Mouse (Mus musculus) midbrain, embryonic 10.5 days (tissue): Measurements from ENCODE around the gene Hesx1. TPM values are rescaled to one million over a fixed set of nuclear protein-coding genes. Genes with fewer than 3 reads are reported as not detected.

Source experiments
- DNase-seq: peaks from one replicate; pipeline ENCODE4 v3.0.0-alpha.2; 2017; ENCODE audit warnings: low spot score
- H3K27ac ChIP-seq: fragments of 300-500 bp; sonication (generic); replicated peaks from 2 replicates; pipeline ENCODE4 v1.5.1; 2016; ENCODE audit warnings: mild to moderate bottlenecking
- H3K27me3 ChIP-seq: fragments of 300-500 bp; sonication (generic); 2 replicates; pipeline ENCODE4 v1.6.1; 2016; ENCODE audit warnings: low read depth, mild to moderate bottlenecking; ENCODE audit not compliant: poor library complexity, severe bottlenecking
- H3K36me3 ChIP-seq: fragments of 300-500 bp; sonication (generic); 2 replicates; pipeline ENCODE4 v1.6.1; 2016; ENCODE audit warnings: mild to moderate bottlenecking, moderate library complexity
- H3K4me1 ChIP-seq: fragments of 300-500 bp; sonication (generic); 2 replicates; pipeline ENCODE4 v1.6.1; 2016
- H3K4me3 ChIP-seq: fragments of 300-500 bp; sonication (generic); 2 replicates; pipeline ENCODE4 v1.5.1; 2016; ENCODE audit warnings: mild to moderate bottlenecking, moderate library complexity
- H3K9me3 ChIP-seq: fragments of 300-500 bp; sonication (generic); replicated peaks from 2 replicates; pipeline ENCODE4 v1.6.1; 2016; ENCODE audit warnings: mild to moderate bottlenecking
- WGBS: fragments of 180-500 bp; shearing (Covaris S2); methylation state at CpG from one replicate; pipeline ENCODE4 v1.1.7; 2016; 5-methylcytosine and 5-hydroxymethylcytosine counted together
- polyA plus RNA-seq: library from polyadenylated mRNA; unstranded; fragments of >200 nt; fragmentation: Nextera tagmentation; extraction: Ambion mirVana; gene quantifications from 2 replicates; pipeline ENCODE4 v1.2.1, GENCODE M21; 2016

The Hesx1 gene
- polyA plus RNA-seq, 1 experiment from 2014 or later, result 1.1 TPM

GRCm38 (mm10) chr14:26981494-26982149 is 12.6 kb upstream of the Hesx1 start:
- H3K27ac ChIP-seq, result no peak overlapping the region
- H3K9me3 ChIP-seq, result peaks cover 10% of the 10 kb centered on the region
- no peak for DNase-seq
- no peaks in the 10 kb centered on the region for H3K36me3 ChIP-seq
- peaks cover 16% of the 10 kb centered on the region for H3K4me1 ChIP-seq
- WGBS, result 71% methylated on average over 5 of the region's 5 CpGs
- H3K4me3 ChIP-seq, result no peak overlapping the region
- peaks cover 10% of the 10 kb centered on the region for H3K27me3 ChIP-seq

GRCm38 (mm10) chr14:26982150-26982530 is 12.1 kb upstream of the Hesx1 start:
- Histone ChIP-seq H3K4me3 (no peak overlapping the region), H3K36me3 (no peaks in the 10 kb centered on the region), H3K4me1 (peaks cover 10% of the 10 kb centered on the region), H3K27me3 (peaks cover 5% of the 10 kb centered on the region; the same call in 1 of the 2 replicates), H3K27ac (no peak overlapping the region), H3K9me3 (peaks cover 10% of the 10 kb centered on the region)
- no peak for DNase-seq
- WGBS, result 81% methylated on average over 5 of the region's 5 CpGs

GRCm38 (mm10) chr14:26988694-26989093 is 5.5 kb upstream of the Hesx1 start:
- 77% methylated on average over 2 of the region's 2 CpGs for whole genome bisulfite sequencing
- Histone ChIP-seq H3K4me1 (peaks cover 4% of the 10 kb centered on the region), H3K36me3 (no peaks in the 10 kb centered on the region), H3K4me3 (no peak overlapping the region), H3K9me3 (no peaks in the 10 kb centered on the region), H3K27ac (no peak overlapping the region), H3K27me3 (peaks cover 12% of the 10 kb centered on the region)
- DNase-seq, result no peak

- no peaks in the 10 kb centered on the region for H3K36me3 ChIP-seq
- H3K4me3 ChIP-seq, result no peak overlapping the region
- no peak overlapping the region for H3K27ac ChIP-seq
- no peaks in the 10 kb centered on the region for H3K9me3 ChIP-seq
- peaks cover 12% of the 10 kb centered on the region for H3K27me3 ChIP-seq
- peaks cover 12% of the 10 kb centered on the region for H3K4me1 ChIP-seq
- no peak for DNase-seq
- WGBS, result 69% methylated on average over 18 of the region's 18 CpGs
Measured at GRCm38 (mm10) chr14:26991622-26992021, 2.6 kb upstream of the Hesx1 start.

GRCm38 (mm10) chr14:26993427-26993826 is 789 bp upstream of the Hesx1 start:
- 77% methylated on average over 3 of the region's 3 CpGs for WGBS
- Histone ChIP-seq H3K4me1 (peaks cover 12% of the 10 kb centered on the region), H3K27me3 (peaks cover 12% of the 10 kb centered on the region), H3K27ac (no peak overlapping the region), H3K36me3 (no peaks in the 10 kb centered on the region), H3K9me3 (no peaks in the 10 kb centered on the region), H3K4me3 (no peak overlapping the region)
- DNase-seq, result no peak

- no peak for DNase-seq
- Histone ChIP-seq H3K4me1 (peaks cover 17% of the 10 kb centered on the region), H3K27me3 (peaks cover 34% of the 10 kb centered on the region), H3K36me3 (no peaks in the 10 kb centered on the region), H3K4me3 (no peak overlapping the region), H3K27ac (no peak overlapping the region), H3K9me3 (no peaks in the 10 kb centered on the region)
Measured at GRCm38 (mm10) chr14:26996257-26996656, 2.0 kb downstream of the Hesx1 start.

- Histone ChIP-seq H3K4me1 (peaks cover 5% of the 10 kb centered on the region; the same call in 1 of the 2 replicates), H3K9me3 (no peaks in the 10 kb centered on the region), H3K27me3 (peaks cover 47% of the 10 kb centered on the region), H3K36me3 (no peaks in the 10 kb centered on the region), H3K4me3 (no peak overlapping the region), H3K27ac (no peak overlapping the region)
- WGBS, result 2% methylated on average over 11 of the region's 11 CpGs
- DNase-seq, result no peak
Measured at GRCm38 (mm10) chr14:27000386-27000785, 6.2 kb downstream of the Hesx1 start.

GRCm38 (mm10) chr14:27004906-27005305 is 10.7 kb downstream of the Hesx1 start:
- H3K4me3 ChIP-seq, result no peak overlapping the region
- no peak for DNase-seq
- WGBS, result 83% methylated on average over 7 of the region's 7 CpGs
- no peaks in the 10 kb centered on the region for H3K36me3 ChIP-seq
- no peak overlapping the region for H3K27ac ChIP-seq
- H3K9me3 ChIP-seq, result no peaks in the 10 kb centered on the region
- peaks cover 17% of the 10 kb centered on the region for H3K4me1 ChIP-seq
- H3K27me3 ChIP-seq, result peaks cover 44% of the 10 kb centered on the region

- WGBS, result 13% methylated on average over 6 of the region's 6 CpGs
- Histone ChIP-seq H3K9me3 (no peaks in the 10 kb centered on the region), H3K4me3 (no peak overlapping the region), H3K4me1 (peaks cover 12% of the 10 kb centered on the region), H3K27me3 (peaks cover 34% of the 10 kb centered on the region), H3K27ac (no peak overlapping the region), H3K36me3 (no peaks in the 10 kb centered on the region)
- peak; percentile 22 for DNase-seq
Measured at GRCm38 (mm10) chr14:27005937-27006336, 11.7 kb downstream of the Hesx1 start.

GRCm38 (mm10) chr14:27011561-27011960 is 17.3 kb downstream of the Hesx1 start:
- no peak for DNase-seq
- Histone ChIP-seq H3K4me1 (peaks cover 1% of the 10 kb centered on the region), H3K36me3 (no peaks in the 10 kb centered on the region), H3K4me3 (no peak overlapping the region), H3K27ac (no peak overlapping the region), H3K9me3 (no peaks in the 10 kb centered on the region), H3K27me3 (no peaks in the 10 kb centered on the region)
- 85% methylated on average over 5 of the region's 5 CpGs for WGBS

GRCm38 (mm10) chr14:27013658-27014057 is 19.4 kb downstream of the Hesx1 start:
- H3K4me1 ChIP-seq, result no peaks in the 10 kb centered on the region
- no peaks in the 10 kb centered on the region for H3K9me3 ChIP-seq
- no peak overlapping the region for H3K27ac ChIP-seq
- no peak overlapping the region for H3K4me3 ChIP-seq
- H3K27me3 ChIP-seq, result no peaks in the 10 kb centered on the region
- no peaks in the 10 kb centered on the region for H3K36me3 ChIP-seq
- no peak for DNase-seq
- 70% methylated on average over 4 of the region's 4 CpGs for WGBS

- no peak for DNase-seq
Measured at GRCm38 (mm10) chr14:27017936-27018335, 23.7 kb downstream of the Hesx1 start.

GRCm38 (mm10) chr14:27019850-27020249 is 25.6 kb downstream of the Hesx1 start:
- H3K9me3 ChIP-seq, result no peaks in the 10 kb centered on the region
- no peaks in the 10 kb centered on the region; the same call in 1 of the 2 replicates for H3K4me1 ChIP-seq
- no peaks in the 10 kb centered on the region for H3K27me3 ChIP-seq
- no peak for DNase-seq
- 92% methylated on average over 14 of the region's 14 CpGs for WGBS
- H3K4me3 ChIP-seq, result no peak overlapping the region
- no peak overlapping the region for H3K27ac ChIP-seq
- no peaks in the 10 kb centered on the region for H3K36me3 ChIP-seq

More at GRCm38 (mm10) chr14:27017936-27018335, 23.7 kb downstream of the Hesx1 start:
- no peak overlapping the region for H3K4me3 ChIP-seq
- H3K27me3 ChIP-seq, result no peaks in the 10 kb centered on the region
- H3K27ac ChIP-seq, result no peak overlapping the region
- no peaks in the 10 kb centered on the region for H3K9me3 ChIP-seq
- 86% methylated on average over 2 of the region's 2 CpGs for WGBS
- no peaks in the 10 kb centered on the region for H3K36me3 ChIP-seq
- H3K4me1 ChIP-seq, result no peaks in the 10 kb centered on the region; the same call in 1 of the 2 replicates
